Mouse (Mus musculus) neural tube, embryonic 14.5 days (tissue): ENCODE measurements at regions not wholly inside any gene's neighbourhood (a gene's known extent, or its start where the extent isn't known, plus 50 kb on each side); places are given as distances from the start of the nearest gene placed in this dataset.

ENCODE experiments used
- ATAC-seq: fragments of 200-750 bp; cut with Nextera tagmentation; 2 replicates; pipeline ENCODE4 v1.8.0; 2017; ENCODE audit warnings: low read depth, mild to moderate bottlenecking, moderate TSS enrichment, moderate library complexity
- H3K27ac ChIP-seq: fragments of 300-500 bp; sonication (generic); 2 replicates; pipeline ENCODE4 v1.5.1; 2014; ENCODE audit warnings: low read depth, mild to moderate bottlenecking, control low read depth, low read length, moderate library complexity, mixed read lengths
- H3K27me3 ChIP-seq: fragments of 300-500 bp; sonication (generic); 2 replicates; pipeline ENCODE4 v1.6.1; 2014; ENCODE audit warnings: low read length; ENCODE audit not compliant: control insufficient read depth, insufficient read depth
- H3K36me3 ChIP-seq: fragments of 300-500 bp; sonication (generic); 2 replicates; pipeline ENCODE4 v1.6.1; 2014; ENCODE audit warnings: low read length, mixed read lengths; ENCODE audit not compliant: control insufficient read depth, insufficient read depth
- H3K4me1 ChIP-seq: fragments of 300-500 bp; sonication (generic); 2 replicates; pipeline ENCODE4 v1.6.1; 2014; ENCODE audit warnings: low read length; ENCODE audit not compliant: control insufficient read depth, insufficient read depth
- H3K4me2 ChIP-seq: fragments of 300-500 bp; sonication (generic); 2 replicates; pipeline ENCODE4 v1.6.1; 2014; ENCODE audit warnings: mild to moderate bottlenecking, low read depth, low read length, control low read depth
- H3K4me3 ChIP-seq: fragments of 300-500 bp; sonication (generic); 2 replicates; pipeline ENCODE4 v1.5.1; 2014; ENCODE audit warnings: low read depth, low read length, control low read depth, mixed read lengths
- H3K9ac ChIP-seq: fragments of 300-500 bp; sonication (generic); replicated peaks from 2 replicates; pipeline ENCODE4 v1.6.1; 2014; ENCODE audit warnings: low read depth, mild to moderate bottlenecking, control low read depth, low read length, mixed read lengths
- H3K9me3 ChIP-seq: fragments of 300-500 bp; sonication (generic); 2 replicates; pipeline ENCODE4 v1.6.1; 2016; ENCODE audit warnings: low read length; ENCODE audit not compliant: control insufficient read depth
- WGBS: fragments of 180-500 bp; shearing (Covaris S2); extraction: QIAGEN DNeasy Blood & Tissue Kit; methylation state at CpG from one replicate; pipeline ENCODE4 v1.1.7; 2014; 5-methylcytosine and 5-hydroxymethylcytosine counted together

GRCm38 (mm10) chr12:107757996-107758791, 245.2 kb downstream of the Bcl11b start:
- Histone ChIP-seq H3K9ac (no peak overlapping the region), H3K36me3 (no peaks in the 10 kb centered on the region), H3K27ac (no peak overlapping the region), H3K4me1 (no peaks in the 10 kb centered on the region), H3K9me3 (no peaks in the 10 kb centered on the region), H3K4me3 (no peak overlapping the region), H3K4me2 (no peak overlapping the region), H3K27me3 (no peaks in the 10 kb centered on the region)
- ATAC-seq: peak; percentile 69; the same call in 1 of the 2 replicates
- 9% methylated on average over 13 of the region's 16 CpGs for WGBS

DNA sequence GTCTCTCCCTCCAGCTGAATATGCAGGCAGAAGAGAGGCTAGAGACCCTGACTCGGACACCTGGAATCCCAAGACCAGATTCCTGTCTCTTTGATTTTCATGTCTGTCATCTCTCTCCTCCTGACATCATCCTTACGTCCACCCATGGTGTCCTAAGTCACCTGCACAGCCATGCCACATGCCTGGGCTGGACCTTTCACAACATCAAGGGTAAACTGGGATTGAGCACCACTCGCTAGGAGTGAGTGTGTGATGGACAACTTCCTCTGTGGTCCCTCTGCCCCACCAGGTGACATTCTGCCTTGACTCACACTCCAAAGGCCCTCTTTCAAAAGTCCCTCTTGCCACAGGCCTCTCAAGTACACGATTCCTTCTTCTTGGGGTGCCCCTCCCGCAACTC, 244.1 kb downstream of the Bcl11b start:
- Histone ChIP-seq H3K4me3 (no peak overlapping the region), H3K27ac (no peak overlapping the region), H3K4me2 (no peak overlapping the region), H3K36me3 (no peaks in the 10 kb centered on the region), H3K4me1 (no peaks in the 10 kb centered on the region), H3K9me3 (no peaks in the 10 kb centered on the region), H3K9ac (no peak overlapping the region), H3K27me3 (no peaks in the 10 kb centered on the region)
- 84% methylated on average over 5 of the region's 5 CpGs for WGBS
- no peak for ATAC-seq

GRCm38 (mm10) chr12:107759911-107760310, 243.5 kb downstream of the Bcl11b start:
- Histone ChIP-seq H3K4me2 (no peak overlapping the region), H3K4me1 (no peaks in the 10 kb centered on the region), H3K9me3 (no peaks in the 10 kb centered on the region), H3K4me3 (no peak overlapping the region), H3K27ac (no peak overlapping the region), H3K9ac (no peak overlapping the region), H3K27me3 (no peaks in the 10 kb centered on the region), H3K36me3 (no peaks in the 10 kb centered on the region)
- WGBS: 92% methylated on average over 4 of the region's 4 CpGs
- no peak for ATAC-seq

- Histone ChIP-seq H3K36me3 (no peaks in the 10 kb centered on the region), H3K4me3 (no peak overlapping the region), H3K4me2 (no peak overlapping the region), H3K9me3 (no peaks in the 10 kb centered on the region), H3K9ac (no peak overlapping the region), H3K4me1 (no peaks in the 10 kb centered on the region), H3K27ac (no peak overlapping the region), H3K27me3 (no peaks in the 10 kb centered on the region)
- WGBS: 77% methylated on average over 4 of the region's 4 CpGs
- ATAC-seq: no peak
Measured at GRCm38 (mm10) chr12:107762140-107762539, 241.3 kb downstream of the Bcl11b start.

GRCm38 (mm10) chr12:107769801-107770515, 233.4 kb downstream of the Bcl11b start:
- Histone ChIP-seq H3K4me3 (no peak overlapping the region), H3K27ac (no peak overlapping the region), H3K9me3 (no peaks in the 10 kb centered on the region), H3K4me2 (no peak overlapping the region), H3K4me1 (no peaks in the 10 kb centered on the region), H3K9ac (no peak overlapping the region), H3K27me3 (no peaks in the 10 kb centered on the region), H3K36me3 (no peaks in the 10 kb centered on the region)
- 61% methylated on average over 13 of the region's 13 CpGs for WGBS
- ATAC-seq: no peak

DNA sequence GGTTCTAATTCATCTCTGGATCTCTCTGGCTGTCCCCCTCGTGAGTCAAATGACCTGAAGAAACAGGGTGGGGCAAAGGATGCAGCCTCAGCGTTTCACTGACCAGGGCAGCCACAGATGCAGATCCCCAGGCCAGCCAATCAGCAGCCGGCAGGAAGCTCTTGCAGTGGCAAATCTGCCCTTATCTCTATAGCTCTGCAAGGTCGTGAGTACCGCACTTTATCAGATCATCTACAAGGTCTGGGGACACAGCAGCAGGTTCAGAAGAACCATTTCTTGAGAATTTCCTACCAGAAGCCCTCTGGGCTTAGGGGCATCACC, 232.9 kb downstream of the Bcl11b start:
- ATAC-seq: no peak
- H3K9me3 ChIP-seq: no peaks in the 10 kb centered on the region
- 45% methylated on average over 5 of the region's 5 CpGs for WGBS
- H3K9ac ChIP-seq: no peak overlapping the region
- H3K4me3 ChIP-seq: no peak overlapping the region
- no peaks in the 10 kb centered on the region for H3K27me3 ChIP-seq
- H3K27ac ChIP-seq: no peak overlapping the region
- no peaks in the 10 kb centered on the region for H3K36me3 ChIP-seq
- H3K4me1 ChIP-seq: no peaks in the 10 kb centered on the region
- H3K4me2 ChIP-seq: no peak overlapping the region

GRCm38 (mm10) chr12:107771325-107771724, 232.1 kb downstream of the Bcl11b start:
- H3K9me3 ChIP-seq: no peaks in the 10 kb centered on the region
- no peak overlapping the region for H3K4me3 ChIP-seq
- H3K9ac ChIP-seq: no peak overlapping the region
- no peak overlapping the region for H3K27ac ChIP-seq
- H3K4me2 ChIP-seq: no peak overlapping the region
- no peak for ATAC-seq
- no peaks in the 10 kb centered on the region for H3K27me3 ChIP-seq
- no peaks in the 10 kb centered on the region for H3K36me3 ChIP-seq
- 72% methylated on average over 2 of the region's 2 CpGs for WGBS
- H3K4me1 ChIP-seq: no peaks in the 10 kb centered on the region

DNA sequence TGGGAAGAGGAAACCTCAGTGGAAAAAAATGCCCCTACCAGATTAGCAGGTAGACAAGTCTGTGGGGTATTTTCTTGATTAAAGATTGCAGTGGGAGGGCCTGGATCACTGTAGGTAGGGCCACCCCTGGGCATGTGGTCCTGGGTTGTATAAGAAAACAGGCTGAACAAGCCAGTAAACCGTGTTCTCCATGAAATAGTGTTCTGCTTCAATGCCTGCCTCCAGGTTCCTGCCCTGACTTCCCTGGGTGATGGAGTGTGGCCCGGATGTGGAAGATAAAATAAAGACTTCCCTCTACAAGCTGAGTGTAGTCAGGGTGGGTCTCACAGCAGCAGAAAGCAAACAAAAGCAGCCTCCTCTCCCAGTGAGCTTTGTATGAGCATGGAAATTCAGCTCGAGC, 231.6 kb downstream of the Bcl11b start:
- Histone ChIP-seq H3K9me3 (no peaks in the 10 kb centered on the region), H3K27ac (no peak overlapping the region), H3K4me2 (no peak overlapping the region), H3K9ac (no peak overlapping the region), H3K36me3 (no peaks in the 10 kb centered on the region), H3K4me3 (no peak overlapping the region), H3K27me3 (no peaks in the 10 kb centered on the region), H3K4me1 (no peaks in the 10 kb centered on the region)
- WGBS: 51% methylated on average over 3 of the region's 3 CpGs
- ATAC-seq: no peak

DNA sequence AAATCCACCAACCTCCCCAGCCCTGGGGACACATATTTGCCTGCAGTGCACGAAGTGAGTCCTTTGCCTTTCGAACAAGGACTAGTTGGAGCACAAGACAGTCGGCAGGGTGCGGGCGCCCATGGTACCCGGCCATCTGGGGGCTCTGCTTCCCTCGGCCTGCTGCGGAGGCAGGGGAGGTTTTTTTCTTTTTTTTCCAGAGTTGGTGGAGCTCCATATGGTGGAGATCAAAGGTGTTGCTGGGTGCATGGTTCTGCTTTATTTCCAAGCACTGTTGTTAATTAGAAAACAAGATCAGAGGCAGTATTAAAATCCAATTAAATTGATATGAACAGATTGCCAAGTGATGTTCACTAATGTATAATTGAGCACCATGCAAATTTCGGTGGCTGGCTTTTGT, 225.4 kb downstream of the Bcl11b start:
- H3K9ac ChIP-seq: no peak overlapping the region
- no peak overlapping the region for H3K4me2 ChIP-seq
- no peak for ATAC-seq
- H3K27ac ChIP-seq: no peak overlapping the region
- H3K4me3 ChIP-seq: no peak overlapping the region
- no peaks in the 10 kb centered on the region for H3K9me3 ChIP-seq
- no peaks in the 10 kb centered on the region for H3K4me1 ChIP-seq
- WGBS: 59% methylated on average over 9 of the region's 9 CpGs
- no peaks in the 10 kb centered on the region for H3K36me3 ChIP-seq
- H3K27me3 ChIP-seq: no peaks in the 10 kb centered on the region
